Mouse (Mus musculus): ENCODE results near the gene Nfia.

GRCm38 (mm10) chr4:97923248-97923647 lies 150.7 kb downstream of the Nfia start:
- TF ChIP-seq CTCF (IDR thresholded peaks at IDR 0.05; ENCODE audit: control insufficient read depth, insufficient read depth, insufficient replicate concordance, low read depth, low read length) (no peak), POLR2A (IDR thresholded peaks at IDR 0.05; ENCODE audit: control insufficient read depth, low read depth, low read length) (no peak)
